Mouse (Mus musculus): ENCODE results near the gene Igfbp3. TPM values are rescaled to one million over a fixed set of nuclear protein-coding genes. Genes with fewer than 3 reads are reported as not detected.

Igfbp3 gene
- polyA plus RNA-seq, 1 experiment from 2014 or later, result 73.0 TPM

GRCm38 (mm10) chr11:7203846-7204245 is 9.9 kb downstream of the Igfbp3 start:
- Histone ChIP-seq H3K4me3 (ENCODE audit: low read depth, low read length) (no peak overlapping the region), H3K36me3 (ENCODE audit: control insufficient read depth, insufficient read depth, low read length) (no peaks in the 10 kb centered on the region), H3K9ac (ENCODE audit: low read length) (no peak overlapping the region), H3K4me1 (ENCODE audit: control insufficient read depth, insufficient read depth, low read length) (no peaks in the 10 kb centered on the region), H3K27me3 (ENCODE audit: control insufficient read depth, insufficient read depth, low read length) (no peaks in the 10 kb centered on the region), H3K27ac (replicated peaks; ENCODE audit: low read depth, low read length) (no peak overlapping the region), H3K9me3 (ENCODE audit: control insufficient read depth, low read length) (no peaks in the 10 kb centered on the region), H3K4me2 (ENCODE audit: low read depth, severe bottlenecking) (no peak overlapping the region)
- ATAC-seq (ENCODE audit: insufficient number of reproducible peaks, low FRiP score, low TSS enrichment, low read depth) (no peak), DNase-seq (ENCODE audit: low spot score) (no peak)
- 84% methylated on average over 9 of the region's 9 CpGs for WGBS

GRCm38 (mm10) chr11:7202206-7202605 is 11.5 kb downstream of the Igfbp3 start:
- Histone ChIP-seq H3K27ac (replicated peaks; ENCODE audit: low read depth, low read length) (no peak overlapping the region), H3K4me3 (ENCODE audit: low read depth, low read length) (no peak overlapping the region), H3K4me2 (ENCODE audit: low read depth, severe bottlenecking) (no peak overlapping the region), H3K9ac (ENCODE audit: low read length) (no peak overlapping the region), H3K36me3 (ENCODE audit: control insufficient read depth, insufficient read depth, low read length) (no peaks in the 10 kb centered on the region), H3K9me3 (ENCODE audit: control insufficient read depth, low read length) (no peaks in the 10 kb centered on the region), H3K27me3 (ENCODE audit: control insufficient read depth, insufficient read depth, low read length) (no peaks in the 10 kb centered on the region), H3K4me1 (ENCODE audit: control insufficient read depth, insufficient read depth, low read length) (no peaks in the 10 kb centered on the region)
- WGBS, result 76% methylated on average over 7 of the region's 7 CpGs
- DNase-seq (ENCODE audit: low spot score) (no peak), ATAC-seq (ENCODE audit: insufficient number of reproducible peaks, low FRiP score, low TSS enrichment, low read depth) (no peak)

GRCm38 (mm10) chr11:7200393-7200783 is 13.3 kb downstream of the Igfbp3 start:
- H3K27me3 ChIP-seq (ENCODE audit: control insufficient read depth, insufficient read depth, low read length), result no peaks in the 10 kb centered on the region
- no peaks in the 10 kb centered on the region for H3K36me3 ChIP-seq (ENCODE audit: control insufficient read depth, insufficient read depth, low read length)
- WGBS, result 80% methylated on average over 9 of the region's 9 CpGs

GRCm38 (mm10) chr11:7199736-7200392 is 13.9 kb downstream of the Igfbp3 start:
- Histone ChIP-seq H3K9me3 (ENCODE audit: control insufficient read depth, low read length) (no peaks in the 10 kb centered on the region), H3K36me3 (ENCODE audit: control insufficient read depth, insufficient read depth, low read length) (no peaks in the 10 kb centered on the region), H3K27me3 (ENCODE audit: control insufficient read depth, insufficient read depth, low read length) (no peaks in the 10 kb centered on the region), H3K27ac (replicated peaks; ENCODE audit: low read depth, low read length) (no peak overlapping the region), H3K4me2 (ENCODE audit: low read depth, severe bottlenecking) (no peak overlapping the region), H3K4me3 (ENCODE audit: low read depth, low read length) (no peak overlapping the region), H3K4me1 (ENCODE audit: control insufficient read depth, insufficient read depth, low read length) (no peaks in the 10 kb centered on the region), H3K9ac (ENCODE audit: low read length) (no peak overlapping the region)
- ATAC-seq (ENCODE audit: insufficient number of reproducible peaks, low FRiP score, low TSS enrichment, low read depth), result no peak
- peak; percentile 65 for DNase-seq (ENCODE audit: low spot score)
- WGBS, result 54% methylated on average over 14 of the region's 14 CpGs

More at GRCm38 (mm10) chr11:7200393-7200783, 13.3 kb downstream of the Igfbp3 start:
- Histone ChIP-seq H3K4me1 (ENCODE audit: control insufficient read depth, insufficient read depth, low read length) (no peaks in the 10 kb centered on the region), H3K27ac (replicated peaks; ENCODE audit: low read depth, low read length) (no peak overlapping the region), H3K9me3 (ENCODE audit: control insufficient read depth, low read length) (no peaks in the 10 kb centered on the region), H3K4me2 (ENCODE audit: low read depth, severe bottlenecking) (no peak overlapping the region), H3K9ac (ENCODE audit: low read length) (no peak overlapping the region), H3K4me3 (ENCODE audit: low read depth, low read length) (no peak overlapping the region)
- ATAC-seq (ENCODE audit: insufficient number of reproducible peaks, low FRiP score, low TSS enrichment, low read depth), result no peak
- DNase-seq (ENCODE audit: low spot score), result no peak

GRCm38 (mm10) chr11:7198481-7199256 is 15.1 kb downstream of the Igfbp3 start:
- no peaks in the 10 kb centered on the region for H3K36me3 ChIP-seq (ENCODE audit: control insufficient read depth, insufficient read depth, low read length)
- H3K4me3 ChIP-seq (ENCODE audit: low read depth, low read length), result no peak overlapping the region
- WGBS, result 81% methylated on average over 10 of the region's 10 CpGs
- no peaks in the 10 kb centered on the region for H3K9me3 ChIP-seq (ENCODE audit: control insufficient read depth, low read length)
- H3K9ac ChIP-seq (ENCODE audit: low read length), result no peak overlapping the region
- DNase-seq (ENCODE audit: low spot score) (no peak), ATAC-seq (ENCODE audit: insufficient number of reproducible peaks, low FRiP score, low TSS enrichment, low read depth) (no peak)
- no peaks in the 10 kb centered on the region for H3K4me1 ChIP-seq (ENCODE audit: control insufficient read depth, insufficient read depth, low read length)
- H3K4me2 ChIP-seq (ENCODE audit: low read depth, severe bottlenecking), result no peak overlapping the region
- no peaks in the 10 kb centered on the region for H3K27me3 ChIP-seq (ENCODE audit: control insufficient read depth, insufficient read depth, low read length)
- H3K27ac ChIP-seq (replicated peaks; ENCODE audit: low read depth, low read length), result no peak overlapping the region

GRCm38 (mm10) chr11:7198006-7198405 is 15.7 kb downstream of the Igfbp3 start:
- Histone ChIP-seq H3K4me2 (ENCODE audit: low read depth, severe bottlenecking) (no peak overlapping the region), H3K36me3 (ENCODE audit: control insufficient read depth, insufficient read depth, low read length) (no peaks in the 10 kb centered on the region), H3K27me3 (ENCODE audit: control insufficient read depth, insufficient read depth, low read length) (no peaks in the 10 kb centered on the region), H3K9ac (ENCODE audit: low read length) (no peak overlapping the region), H3K4me3 (ENCODE audit: low read depth, low read length) (no peak overlapping the region), H3K4me1 (ENCODE audit: control insufficient read depth, insufficient read depth, low read length) (no peaks in the 10 kb centered on the region), H3K9me3 (ENCODE audit: control insufficient read depth, low read length) (no peaks in the 10 kb centered on the region), H3K27ac (replicated peaks; ENCODE audit: low read depth, low read length) (no peak overlapping the region)
- DNase-seq (ENCODE audit: low spot score) (no peak), ATAC-seq (ENCODE audit: insufficient number of reproducible peaks, low FRiP score, low TSS enrichment, low read depth) (no peak)
- WGBS, result 90% methylated on average over 19 of the region's 19 CpGs

- no peak within 1 kb of the TSS for H3K9ac ChIP-seq (ENCODE audit: low read length)
- no peak within 1 kb of the TSS for H3K4me3 ChIP-seq (ENCODE audit: low read depth, low read length)
- H3K4me2 ChIP-seq (ENCODE audit: low read depth, severe bottlenecking), result no peak within 1 kb of the TSS
- no peaks in the 10 kb centered on the region for H3K4me1 ChIP-seq (ENCODE audit: control insufficient read depth, insufficient read depth, low read length)
- ATAC-seq (ENCODE audit: insufficient number of reproducible peaks, low FRiP score, low TSS enrichment, low read depth) (no peak), DNase-seq (ENCODE audit: low spot score) (no peak)
- H3K9me3 ChIP-seq (ENCODE audit: control insufficient read depth, low read length), result no peaks in the 10 kb centered on the region
- H3K27me3 ChIP-seq (ENCODE audit: control insufficient read depth, insufficient read depth, low read length), result no peaks in the 10 kb centered on the region
- no peak within 1 kb of the TSS for H3K27ac ChIP-seq (replicated peaks; ENCODE audit: low read depth, low read length)
- H3K36me3 ChIP-seq (ENCODE audit: control insufficient read depth, insufficient read depth, low read length), result no peaks in the 10 kb centered on the region
- 72% methylated on average over 12 of the region's 12 CpGs for WGBS
Measured at GRCm38 (mm10) chr11:7197491-7197941, 16.2 kb downstream of the Igfbp3 start, which contains the start of gene Igfbp1. TSS of gene Igfbp1 (plus strand) at chr11:7197782.

GRCm38 (mm10) chr11:7195312-7195685 is 18.4 kb downstream of the Igfbp3 start:
- DNase-seq (ENCODE audit: low spot score) (no peak), ATAC-seq (ENCODE audit: insufficient number of reproducible peaks, low FRiP score, low TSS enrichment, low read depth) (no peak)
- no peak overlapping the region for H3K9ac ChIP-seq (ENCODE audit: low read length)
- no peak overlapping the region for H3K27ac ChIP-seq (replicated peaks; ENCODE audit: low read depth, low read length)
- H3K36me3 ChIP-seq (ENCODE audit: control insufficient read depth, insufficient read depth, low read length), result no peaks in the 10 kb centered on the region
- no peaks in the 10 kb centered on the region for H3K9me3 ChIP-seq (ENCODE audit: control insufficient read depth, low read length)
- H3K4me2 ChIP-seq (ENCODE audit: low read depth, severe bottlenecking), result no peak overlapping the region
- H3K4me3 ChIP-seq (ENCODE audit: low read depth, low read length), result no peak overlapping the region
- no peaks in the 10 kb centered on the region for H3K4me1 ChIP-seq (ENCODE audit: control insufficient read depth, insufficient read depth, low read length)
- 86% methylated on average over 4 of the region's 4 CpGs for WGBS
- H3K27me3 ChIP-seq (ENCODE audit: control insufficient read depth, insufficient read depth, low read length), result no peaks in the 10 kb centered on the region

Measured in limb, embryonic 11.5 days (tissue).